Mouse (Mus musculus) midbrain, embryonic 11.5 days (tissue): Measurements from ENCODE around the gene Nkain2. TPM values are rescaled to one million over a fixed set of nuclear protein-coding genes. Genes with fewer than 3 reads are reported as not detected.
A peak's percentile ranks its signal among the peaks of the same experiment; 100 is the strongest.

ENCODE experiments used
- ATAC-seq: fragments of 200-750 bp; cut with Nextera tagmentation; 2 replicates; pipeline ENCODE4 v1.8.0; 2017; ENCODE audit warnings: moderate TSS enrichment, moderate library complexity; ENCODE audit not compliant: low FRiP score
- DNase-seq: peaks from one replicate; pipeline ENCODE4 v3.0.0; 2015; ENCODE audit warnings: low spot score; ENCODE audit errors: missing footprints
- H3K27ac ChIP-seq: fragments of 300-500 bp; sonication (generic); 2 replicates; pipeline ENCODE4 v1.5.1; 2014; ENCODE audit warnings: low read depth, low read length
- H3K27me3 ChIP-seq: fragments of 300-500 bp; sonication (generic); 2 replicates; pipeline ENCODE4 v1.6.1; 2014; ENCODE audit warnings: mild to moderate bottlenecking, low read length, moderate library complexity, mixed read lengths; ENCODE audit not compliant: control insufficient read depth, insufficient read depth
- H3K36me3 ChIP-seq: fragments of 300-500 bp; sonication (generic); 2 replicates; pipeline ENCODE4 v1.6.1; 2014; ENCODE audit warnings: mild to moderate bottlenecking, low read length, moderate library complexity, mixed read lengths; ENCODE audit not compliant: control insufficient read depth, insufficient read depth
- H3K4me1 ChIP-seq: fragments of 300-500 bp; sonication (generic); 2 replicates; pipeline ENCODE4 v1.6.1; 2014; ENCODE audit warnings: low read length; ENCODE audit not compliant: control insufficient read depth, insufficient read depth
- H3K4me2 ChIP-seq: fragments of 300-500 bp; sonication (generic); 2 replicates; pipeline ENCODE4 v1.6.1; 2014; ENCODE audit warnings: mild to moderate bottlenecking, moderate library complexity
- H3K4me3 ChIP-seq: fragments of 300-500 bp; sonication (generic); 2 replicates; pipeline ENCODE4 v1.5.1; 2014; ENCODE audit warnings: low read depth, low read length
- H3K9ac ChIP-seq: fragments of 300-500 bp; sonication (generic); 2 replicates; pipeline ENCODE4 v1.6.1; 2014; ENCODE audit warnings: low read length
- H3K9me3 ChIP-seq: fragments of 300-500 bp; sonication (generic); 2 replicates; pipeline ENCODE4 v1.6.1; 2016; ENCODE audit warnings: low read length; ENCODE audit not compliant: control insufficient read depth
- whole genome bisulfite sequencing: fragments of 180-500 bp; shearing (Covaris S2); extraction: QIAGEN DNeasy Blood & Tissue Kit; methylation state at CpG from one replicate; pipeline ENCODE4 v1.1.7; 2014; 5-methylcytosine and 5-hydroxymethylcytosine counted together
- polyA plus RNA-seq: library from polyadenylated mRNA; unstranded; fragments of >200 nt; fragmentation: Nextera tagmentation; extraction: Ambion mirVana; gene quantifications from 2 replicates; pipeline ENCODE4 v1.2.1, GENCODE M21; 2014

The Nkain2 gene
- polyA plus RNA-seq, 1 experiment from 2014 or later = 1.2 TPM

GRCm38 (mm10) chr10:32604448-32604847 is 285.8 kb downstream of the Nkain2 start:
- no peak overlapping the region for H3K4me3 ChIP-seq
- no peak for DNase-seq

DNA sequence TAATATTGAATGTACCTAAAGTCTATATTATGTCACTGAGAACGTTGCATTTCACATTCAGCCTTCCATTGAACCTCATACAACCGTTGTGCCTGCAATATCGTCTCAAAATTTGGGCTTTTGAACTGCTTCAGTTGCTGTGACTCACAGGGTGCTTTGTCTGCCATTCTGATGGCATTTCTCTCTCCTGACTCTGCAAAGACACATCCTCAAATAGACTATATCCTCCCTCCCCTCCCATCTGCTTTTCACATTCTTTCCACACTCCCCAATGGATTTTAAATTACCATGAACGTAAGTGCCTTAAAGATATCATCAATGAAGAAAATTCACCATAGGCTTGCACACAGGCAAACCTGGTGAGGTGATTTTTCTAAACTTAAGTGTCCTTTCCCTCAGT is 287.5 kb downstream of the Nkain2 start:
- Histone ChIP-seq H3K9me3 (no peaks in the 10 kb centered on the region), H3K9ac (no peak overlapping the region), H3K27ac (no peak overlapping the region), H3K4me2 (no peak overlapping the region), H3K4me3 (no peak overlapping the region), H3K4me1 (no peaks in the 10 kb centered on the region), H3K36me3 (no peaks in the 10 kb centered on the region), H3K27me3 (no peaks in the 10 kb centered on the region)
- 82% methylated on average over 4 of the region's 4 CpGs for WGBS
- DNase-seq (no peak), ATAC-seq (no peak)

More at GRCm38 (mm10) chr10:32604448-32604847, 285.8 kb downstream of the Nkain2 start:
- Histone ChIP-seq H3K36me3 (no peaks in the 10 kb centered on the region), H3K9me3 (no peaks in the 10 kb centered on the region), H3K27me3 (no peaks in the 10 kb centered on the region), H3K9ac (no peak overlapping the region), H3K27ac (no peak overlapping the region), H3K4me2 (no peak overlapping the region), H3K4me1 (no peaks in the 10 kb centered on the region)
- no peak for ATAC-seq

DNA sequence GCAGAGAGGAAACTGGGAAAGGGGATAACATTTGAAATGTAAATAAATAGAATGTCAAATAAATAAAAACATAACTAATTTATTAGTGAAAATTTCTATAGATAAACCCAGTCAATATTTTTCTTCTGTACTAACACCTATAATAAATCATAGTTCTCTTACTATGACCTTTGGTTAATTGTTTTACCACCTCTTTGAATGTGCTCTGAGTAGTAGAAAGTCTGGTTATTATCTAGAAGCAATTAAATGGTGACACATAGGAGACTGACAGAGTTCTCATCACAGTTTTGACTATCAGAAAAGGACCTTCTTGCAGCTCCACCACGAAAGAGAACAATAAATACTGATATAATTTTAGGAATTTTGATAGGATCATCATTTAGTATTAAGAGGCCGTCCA is 295.3 kb downstream of the Nkain2 start:
- H3K9me3 ChIP-seq = no peaks in the 10 kb centered on the region
- H3K27me3 ChIP-seq = no peaks in the 10 kb centered on the region
- ATAC-seq (no peak), DNase-seq (no peak)
- no peak overlapping the region for H3K4me2 ChIP-seq
- H3K4me1 ChIP-seq = no peaks in the 10 kb centered on the region
- WGBS = 79% methylated on average over 2 of the region's 2 CpGs
- no peak overlapping the region for H3K27ac ChIP-seq
- no peaks in the 10 kb centered on the region for H3K36me3 ChIP-seq
- no peak overlapping the region for H3K9ac ChIP-seq
- H3K4me3 ChIP-seq = no peak overlapping the region

GRCm38 (mm10) chr10:32577276-32577580 is 313.0 kb downstream of the Nkain2 start:
- no peaks in the 10 kb centered on the region for H3K36me3 ChIP-seq
- WGBS = 28% methylated on average over 3 of the region's 3 CpGs
- H3K9me3 ChIP-seq = no peaks in the 10 kb centered on the region
- no peak overlapping the region for H3K4me2 ChIP-seq
- no peaks in the 10 kb centered on the region for H3K4me1 ChIP-seq
- H3K4me3 ChIP-seq = no peak overlapping the region
- H3K9ac ChIP-seq = no peak overlapping the region
- H3K27me3 ChIP-seq = no peaks in the 10 kb centered on the region
- H3K27ac ChIP-seq = no peak overlapping the region
- DNase-seq (no peak), ATAC-seq (no peak; the same call in 1 of the 2 replicates)

DNA sequence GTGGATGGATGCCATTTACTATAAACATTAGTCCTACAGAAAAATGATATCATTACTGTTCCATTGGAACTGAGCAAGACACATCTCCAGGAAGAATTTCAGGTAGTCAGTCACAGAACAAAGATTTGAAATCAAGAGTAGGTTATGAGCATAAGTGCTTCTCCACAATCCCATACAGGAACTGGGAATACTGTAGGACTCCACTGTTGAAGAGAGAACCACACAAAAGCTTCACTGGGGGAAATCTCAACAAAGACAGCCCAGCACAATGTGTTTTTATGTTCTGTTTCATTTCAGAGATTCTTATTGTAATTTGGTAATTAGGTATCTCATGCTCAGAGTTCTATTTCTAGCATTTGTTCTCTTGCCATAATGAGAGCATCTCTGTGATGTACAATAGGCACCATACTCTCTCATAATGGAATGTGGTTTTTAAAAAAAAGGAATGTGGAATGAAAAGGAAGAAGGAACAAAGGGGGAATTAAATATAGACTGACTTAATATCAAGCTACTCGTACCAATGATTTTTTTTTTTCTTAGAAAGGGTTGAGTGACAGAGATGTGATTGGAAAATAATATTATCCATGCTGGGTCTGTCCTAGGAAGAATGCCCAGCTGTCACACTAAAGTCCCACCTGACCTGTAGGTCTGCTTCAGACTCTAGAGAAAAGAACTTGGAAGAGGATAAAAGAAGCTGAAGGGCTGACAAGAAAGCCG is 313.5 kb downstream of the Nkain2 start:
- Histone ChIP-seq H3K4me3 (no peak overlapping the region), H3K27me3 (no peaks in the 10 kb centered on the region), H3K4me1 (no peaks in the 10 kb centered on the region), H3K27ac (no peak overlapping the region), H3K4me2 (no peak overlapping the region), H3K9ac (no peak overlapping the region), H3K9me3 (no peaks in the 10 kb centered on the region), H3K36me3 (no peaks in the 10 kb centered on the region)
- DNase-seq (no peak), ATAC-seq (peak; percentile 80)
- WGBS = 22% methylated on average over 2 of the region's 2 CpGs

- H3K9me3 ChIP-seq = no peaks in the 10 kb centered on the region
- no peak for DNase-seq
- no peaks in the 10 kb centered on the region for H3K27me3 ChIP-seq
- H3K36me3 ChIP-seq = no peaks in the 10 kb centered on the region
- no peaks in the 10 kb centered on the region for H3K4me1 ChIP-seq
- 73% methylated on average over 3 of the region's 3 CpGs for WGBS
- H3K27ac ChIP-seq = no peak overlapping the region
- no peak overlapping the region for H3K4me2 ChIP-seq
- H3K9ac ChIP-seq = no peak overlapping the region
- no peak overlapping the region for H3K4me3 ChIP-seq
- ATAC-seq = no peak
Observed at GRCm38 (mm10) chr10:32557673-32558072, 332.6 kb downstream of the Nkain2 start.

DNA sequence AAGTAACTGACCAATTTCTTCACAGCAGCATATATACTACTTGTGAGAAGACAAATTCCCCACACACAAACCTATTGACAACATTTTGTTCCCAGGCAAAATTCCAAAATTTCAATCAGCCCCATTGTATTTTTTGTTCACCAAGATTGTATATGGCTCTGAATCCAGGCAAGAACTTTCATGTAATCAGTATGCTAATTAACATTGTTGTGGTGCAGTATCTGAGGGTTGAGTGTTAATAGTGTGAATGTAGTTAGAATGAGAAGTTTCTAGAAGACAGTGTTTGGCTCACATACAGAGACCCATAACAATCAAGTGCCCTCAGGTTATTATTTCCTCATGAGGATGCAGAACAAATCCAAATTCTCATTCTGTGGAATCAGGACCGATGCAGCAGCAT is 354.2 kb downstream of the Nkain2 start:
- Histone ChIP-seq H3K9me3 (no peaks in the 10 kb centered on the region), H3K4me2 (no peak overlapping the region), H3K27ac (no peak overlapping the region), H3K9ac (no peak overlapping the region), H3K4me3 (no peak overlapping the region), H3K27me3 (no peaks in the 10 kb centered on the region), H3K36me3 (no peaks in the 10 kb centered on the region), H3K4me1 (no peaks in the 10 kb centered on the region)
- ATAC-seq = no peak
- DNase-seq = no peak
- 79% methylated on average over 1 of the region's 1 CpGs for WGBS

- no peaks in the 10 kb centered on the region for H3K27me3 ChIP-seq
- no peak overlapping the region for H3K4me3 ChIP-seq
- H3K9me3 ChIP-seq = no peaks in the 10 kb centered on the region
- no peaks in the 10 kb centered on the region for H3K4me1 ChIP-seq
- DNase-seq = no peak
- 82% methylated on average over 1 of the region's 1 CpGs for WGBS
- no peaks in the 10 kb centered on the region for H3K36me3 ChIP-seq
- H3K27ac ChIP-seq = no peak overlapping the region
- H3K9ac ChIP-seq = no peak overlapping the region
- no peak overlapping the region for H3K4me2 ChIP-seq
- ATAC-seq = no peak
Observed at GRCm38 (mm10) chr10:32510821-32511220, 379.4 kb downstream of the Nkain2 start.

DNA sequence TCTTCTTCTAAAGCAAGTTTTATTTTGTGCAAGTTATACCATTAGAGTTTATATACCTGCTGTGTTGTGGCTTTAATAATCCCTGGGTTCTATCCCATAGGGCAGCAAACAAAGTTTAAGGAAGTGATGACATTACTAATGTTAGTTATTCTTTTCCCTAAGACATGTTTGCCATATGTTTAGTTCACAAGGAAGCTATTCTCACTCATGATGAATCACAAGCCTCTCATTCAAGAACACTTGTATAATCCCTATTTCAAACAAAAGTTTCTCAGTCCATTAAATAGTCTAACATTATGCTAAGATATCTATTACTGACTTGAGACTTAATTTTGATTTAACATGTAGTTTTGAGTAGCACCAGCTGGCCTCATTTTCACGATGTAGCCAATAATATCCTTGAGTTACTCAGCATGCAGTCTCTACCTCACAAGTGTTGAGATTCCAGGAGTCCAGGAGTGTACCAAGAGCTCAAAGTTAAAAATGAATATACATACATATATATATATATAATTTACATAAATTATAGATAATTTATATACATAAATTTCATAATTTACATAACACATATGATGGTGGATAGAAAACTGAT is 395.6 kb downstream of the Nkain2 start:
- H3K27ac ChIP-seq = no peak overlapping the region
- DNase-seq (no peak), ATAC-seq (peak; percentile 54; the same call in 1 of the 2 replicates)
- H3K4me1 ChIP-seq = no peaks in the 10 kb centered on the region
- no peak overlapping the region for H3K4me3 ChIP-seq
- no peak overlapping the region for H3K4me2 ChIP-seq
- WGBS = 93% methylated on average over 1 of the region's 1 CpGs
- no peaks in the 10 kb centered on the region for H3K27me3 ChIP-seq
- H3K9me3 ChIP-seq = no peaks in the 10 kb centered on the region
- no peaks in the 10 kb centered on the region for H3K36me3 ChIP-seq
- H3K9ac ChIP-seq = no peak overlapping the region
